Mouse (Mus musculus): ENCODE data around the gene Rnf141. TPM values are rescaled to one million over a fixed set of nuclear protein-coding genes. Genes with fewer than 3 reads are reported as not detected.

The Rnf141 gene
- polyA plus RNA-seq, 1 experiment from 2014 or later = 41.4 TPM

DNA sequence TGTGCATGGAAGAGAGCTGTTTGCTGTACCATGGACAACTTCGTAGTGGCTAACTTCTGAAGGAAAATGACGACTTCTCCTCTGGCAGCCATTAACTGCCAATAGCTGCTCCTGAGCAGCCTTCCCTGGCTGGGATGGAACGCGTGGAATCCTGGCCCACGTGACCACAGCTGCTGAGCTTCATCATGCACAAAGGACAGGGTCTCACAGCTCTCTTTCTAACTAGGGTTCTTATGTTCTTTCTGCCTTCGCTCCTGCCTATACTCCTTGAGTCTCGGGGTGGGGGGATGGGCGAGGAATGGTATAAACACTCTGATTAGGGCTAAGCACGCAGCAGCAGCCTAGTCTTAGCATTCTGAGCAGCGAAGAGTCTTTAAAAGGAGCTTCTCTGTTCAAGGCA, 20.8 kb upstream of the Rnf141 start:
- H3K36me3 ChIP-seq (replicated peaks; ENCODE audit: control insufficient read depth, insufficient read depth) = no peaks in the 10 kb centered on the region
- no peak overlapping the region for H3K4me2 ChIP-seq (replicated peaks)
- WGBS = 47% methylated on average over 10 of the region's 10 CpGs
- DNase-seq (ENCODE audit: low spot score) = no peak
- ATAC-seq (ENCODE audit: low FRiP score) = no peak
- H3K27me3 ChIP-seq (ENCODE audit: control insufficient read depth, insufficient read depth, low read length) = no peaks in the 10 kb centered on the region
- no peak overlapping the region for H3K4me3 ChIP-seq (replicated peaks; ENCODE audit: low read length)
- H3K9me3 ChIP-seq (ENCODE audit: control insufficient read depth, low read length) = no peaks in the 10 kb centered on the region
- H3K27ac ChIP-seq = no peak overlapping the region
- no peak overlapping the region for H3K9ac ChIP-seq
- H3K4me1 ChIP-seq (replicated peaks; ENCODE audit: control insufficient read depth, insufficient read depth, low read length) = no peaks in the 10 kb centered on the region

DNA sequence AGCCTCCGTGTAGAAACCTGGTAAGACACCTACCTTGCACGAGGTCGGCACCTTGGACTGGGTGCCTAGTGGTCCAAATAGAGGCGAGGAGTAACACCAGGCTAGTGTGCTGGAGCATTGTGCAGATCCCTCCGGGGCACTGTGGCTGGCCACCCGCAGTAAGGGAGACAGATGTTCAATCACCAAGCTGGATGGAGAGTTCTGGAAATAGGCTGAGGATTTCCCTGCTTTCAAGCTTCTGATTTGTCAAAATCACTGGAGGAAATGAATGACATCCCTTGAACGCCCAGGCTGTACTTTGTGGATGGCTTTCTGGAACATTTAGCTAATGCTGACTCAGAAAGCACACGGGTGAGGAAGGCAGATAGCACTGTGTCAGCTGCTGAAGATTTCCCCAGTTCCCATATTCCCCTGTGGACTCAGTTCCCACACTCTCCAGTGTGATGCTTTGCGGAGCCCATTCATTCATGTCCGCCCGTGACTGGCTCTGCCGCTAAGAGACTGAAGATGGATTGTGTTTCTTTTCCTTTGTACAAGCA, 18.6 kb upstream of the Rnf141 start, which contains the start of gene Lyve1:
TSS of gene Lyve1 (minus strand) at position 489 of the 539 bp plus-strand sequence.
- no peak within 1 kb of the TSS for H3K4me3 ChIP-seq (replicated peaks; ENCODE audit: low read length)
- H3K9me3 ChIP-seq (ENCODE audit: control insufficient read depth, low read length) = no peaks in the 10 kb centered on the region
- no peaks in the 10 kb centered on the region for H3K27me3 ChIP-seq (ENCODE audit: control insufficient read depth, insufficient read depth, low read length)
- no peak within 1 kb of the TSS for H3K9ac ChIP-seq
- H3K27ac ChIP-seq = no peak within 1 kb of the TSS
- DNase-seq (ENCODE audit: low spot score) (no peak), ATAC-seq (ENCODE audit: low FRiP score) (no peak)
- no peaks in the 10 kb centered on the region for H3K4me1 ChIP-seq (replicated peaks; ENCODE audit: control insufficient read depth, insufficient read depth, low read length)
- WGBS = 61% methylated on average over 12 of the region's 12 CpGs
- no peaks in the 10 kb centered on the region for H3K36me3 ChIP-seq (replicated peaks; ENCODE audit: control insufficient read depth, insufficient read depth)
- no peak within 1 kb of the TSS for H3K4me2 ChIP-seq (replicated peaks)

DNA sequence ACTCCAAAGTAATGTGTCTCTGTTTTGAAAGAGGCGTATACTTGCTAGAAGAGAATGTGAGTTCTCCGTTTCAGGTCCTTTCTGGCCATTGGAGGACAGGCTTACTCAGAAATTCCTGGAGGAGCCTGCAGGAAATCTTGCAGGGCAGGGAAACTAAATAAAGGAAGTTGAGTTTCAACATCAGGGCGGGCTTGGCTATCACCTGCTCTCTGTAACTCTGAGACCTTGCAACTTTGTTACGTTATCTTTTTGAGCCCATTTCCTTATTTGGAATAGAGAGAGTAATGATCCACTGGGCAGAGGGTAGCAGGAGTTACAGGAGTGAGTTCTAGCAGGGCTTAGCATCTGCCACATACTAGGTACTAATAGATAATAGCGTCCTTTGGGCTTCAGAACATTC, 15.9 kb upstream of the Rnf141 start:
- H3K9ac ChIP-seq = no peak overlapping the region
- WGBS = 83% methylated on average over 5 of the region's 5 CpGs
- H3K27me3 ChIP-seq (ENCODE audit: control insufficient read depth, insufficient read depth, low read length) = no peaks in the 10 kb centered on the region
- H3K4me1 ChIP-seq (replicated peaks; ENCODE audit: control insufficient read depth, insufficient read depth, low read length) = no peaks in the 10 kb centered on the region
- no peaks in the 10 kb centered on the region for H3K36me3 ChIP-seq (replicated peaks; ENCODE audit: control insufficient read depth, insufficient read depth)
- no peaks in the 10 kb centered on the region for H3K9me3 ChIP-seq (ENCODE audit: control insufficient read depth, low read length)
- no peak overlapping the region for H3K27ac ChIP-seq
- H3K4me3 ChIP-seq (replicated peaks; ENCODE audit: low read length) = no peak overlapping the region
- DNase-seq (ENCODE audit: low spot score) (no peak), ATAC-seq (ENCODE audit: low FRiP score) (no peak)
- no peak overlapping the region for H3K4me2 ChIP-seq (replicated peaks)

DNA sequence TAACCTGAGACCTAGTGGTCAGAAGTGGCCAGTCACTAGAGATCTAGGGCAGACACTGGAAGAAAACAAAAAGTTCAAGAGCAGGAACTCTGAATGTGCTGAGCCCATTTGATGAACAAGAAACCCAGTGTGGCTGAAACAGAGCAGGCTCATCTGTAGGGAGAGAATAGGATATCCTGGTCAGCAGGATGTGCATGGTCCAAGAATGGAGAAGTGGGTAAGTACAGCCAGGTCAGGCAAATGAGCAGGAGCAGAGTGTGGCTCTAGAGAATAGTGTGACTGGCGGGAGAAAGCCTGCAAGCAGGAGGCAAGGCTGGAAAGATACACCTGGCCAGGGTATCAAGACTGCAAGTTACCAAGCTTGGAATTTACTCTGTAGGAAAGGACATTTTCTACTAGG, 11.3 kb upstream of the Rnf141 start:
- no peak overlapping the region for H3K4me3 ChIP-seq (replicated peaks; ENCODE audit: low read length)
- DNase-seq (ENCODE audit: low spot score) (no peak), ATAC-seq (ENCODE audit: low FRiP score) (no peak)
- no peaks in the 10 kb centered on the region for H3K27me3 ChIP-seq (ENCODE audit: control insufficient read depth, insufficient read depth, low read length)
- no peaks in the 10 kb centered on the region for H3K4me1 ChIP-seq (replicated peaks; ENCODE audit: control insufficient read depth, insufficient read depth, low read length)
- WGBS = 77% methylated on average over 1 of the region's 1 CpGs
- H3K27ac ChIP-seq = no peak overlapping the region
- H3K36me3 ChIP-seq (replicated peaks; ENCODE audit: control insufficient read depth, insufficient read depth) = no peaks in the 10 kb centered on the region
- H3K9me3 ChIP-seq (ENCODE audit: control insufficient read depth, low read length) = no peaks in the 10 kb centered on the region
- H3K4me2 ChIP-seq (replicated peaks) = no peak overlapping the region
- H3K9ac ChIP-seq = no peak overlapping the region

DNA sequence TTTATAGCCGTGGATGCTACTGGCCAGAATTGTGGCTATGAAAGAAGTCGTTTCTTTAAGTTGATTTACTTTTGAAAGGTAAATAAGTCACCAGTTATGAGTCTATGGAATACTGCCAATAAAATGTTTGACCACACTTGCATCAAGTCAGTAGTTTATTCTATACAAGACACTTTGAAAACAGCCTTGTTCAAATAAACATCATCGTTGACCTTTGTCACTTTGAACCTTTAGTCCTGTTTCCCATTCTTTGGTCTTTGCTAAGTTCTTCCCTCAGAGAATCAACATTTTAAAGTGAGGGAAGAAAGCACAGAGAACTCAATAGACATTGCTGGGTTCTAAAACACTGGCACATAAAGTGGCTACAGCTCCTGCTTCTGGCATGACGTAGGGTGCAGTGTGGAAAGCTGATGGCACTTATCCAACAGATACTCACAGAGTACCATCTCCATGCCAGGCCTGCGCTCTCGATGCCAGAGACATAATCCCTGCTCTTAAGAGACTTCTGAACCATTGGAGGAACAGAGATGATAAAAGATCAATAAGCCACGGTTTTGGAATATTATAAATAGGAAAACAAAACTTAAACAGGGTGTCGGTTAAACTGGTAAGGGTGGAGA, 10.8 kb upstream of the Rnf141 start:
- no peak for ATAC-seq (ENCODE audit: low FRiP score)
- Histone ChIP-seq H3K9ac (no peak overlapping the region), H3K9me3 (ENCODE audit: control insufficient read depth, low read length) (no peaks in the 10 kb centered on the region), H3K27me3 (ENCODE audit: control insufficient read depth, insufficient read depth, low read length) (no peaks in the 10 kb centered on the region), H3K4me3 (replicated peaks; ENCODE audit: low read length) (no peak overlapping the region), H3K27ac (no peak overlapping the region), H3K4me2 (replicated peaks) (no peak overlapping the region), H3K4me1 (replicated peaks; ENCODE audit: control insufficient read depth, insufficient read depth, low read length) (no peaks in the 10 kb centered on the region), H3K36me3 (replicated peaks; ENCODE audit: control insufficient read depth, insufficient read depth) (no peaks in the 10 kb centered on the region)
- no peak for DNase-seq (ENCODE audit: low spot score)
- WGBS = 77% methylated on average over 8 of the region's 8 CpGs

DNA sequence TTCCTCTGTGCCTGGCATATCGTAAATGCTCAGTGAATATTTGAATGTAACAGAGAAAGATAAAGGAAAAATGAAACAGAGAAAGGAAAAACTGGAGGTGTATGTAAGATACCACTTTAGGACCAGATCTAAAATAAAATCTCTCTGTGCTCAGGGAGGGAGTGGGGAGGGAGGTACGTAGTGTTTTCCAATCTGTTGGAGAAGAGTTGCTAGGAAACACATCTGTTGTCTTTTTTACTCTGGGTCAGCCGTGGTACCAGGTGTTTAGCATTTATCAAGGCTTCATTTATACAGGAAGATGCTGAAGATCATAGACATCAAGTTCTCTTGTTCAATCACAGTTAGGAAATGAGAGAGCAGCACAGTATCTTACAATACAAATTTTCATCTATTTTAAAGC, 10.3 kb upstream of the Rnf141 start:
- H3K9me3 ChIP-seq (ENCODE audit: control insufficient read depth, low read length) = no peaks in the 10 kb centered on the region
- H3K9ac ChIP-seq = no peak overlapping the region
- no peaks in the 10 kb centered on the region for H3K27me3 ChIP-seq (ENCODE audit: control insufficient read depth, insufficient read depth, low read length)
- 54% methylated on average over 3 of the region's 3 CpGs for WGBS
- ATAC-seq (ENCODE audit: low FRiP score) (no peak), DNase-seq (ENCODE audit: low spot score) (no peak)
- H3K36me3 ChIP-seq (replicated peaks; ENCODE audit: control insufficient read depth, insufficient read depth) = no peaks in the 10 kb centered on the region
- H3K4me2 ChIP-seq (replicated peaks) = no peak overlapping the region
- no peaks in the 10 kb centered on the region for H3K4me1 ChIP-seq (replicated peaks; ENCODE audit: control insufficient read depth, insufficient read depth, low read length)
- H3K27ac ChIP-seq = no peak overlapping the region
- H3K4me3 ChIP-seq (replicated peaks; ENCODE audit: low read length) = no peak overlapping the region

DNA sequence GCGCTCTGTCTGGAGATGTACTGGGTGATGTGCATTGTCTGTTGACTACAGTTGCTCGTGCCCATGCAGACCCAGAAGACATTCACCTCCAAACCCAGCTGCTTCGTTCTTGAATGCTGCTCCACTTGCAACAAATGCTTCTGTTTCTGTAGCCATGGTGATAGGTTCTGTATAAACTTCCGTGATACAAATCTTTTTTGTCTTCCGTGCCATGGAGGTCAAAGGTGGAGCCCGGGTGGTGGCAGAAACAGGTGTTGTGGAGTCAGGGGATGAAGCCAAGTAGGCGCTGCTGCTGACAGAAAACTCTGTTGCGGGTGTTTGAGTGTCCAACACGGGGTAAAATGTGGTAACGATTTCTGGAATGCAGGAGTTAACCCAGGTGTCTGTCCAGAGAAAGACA, 9.4 kb upstream of the Rnf141 start:
- no peak for DNase-seq (ENCODE audit: low spot score)
- Histone ChIP-seq H3K27me3 (ENCODE audit: control insufficient read depth, insufficient read depth, low read length) (no peaks in the 10 kb centered on the region), H3K36me3 (replicated peaks; ENCODE audit: control insufficient read depth, insufficient read depth) (no peaks in the 10 kb centered on the region), H3K9ac (no peak overlapping the region), H3K4me2 (replicated peaks) (no peak overlapping the region), H3K4me3 (replicated peaks; ENCODE audit: low read length) (no peak overlapping the region), H3K27ac (no peak overlapping the region), H3K4me1 (replicated peaks; ENCODE audit: control insufficient read depth, insufficient read depth, low read length) (no peaks in the 10 kb centered on the region), H3K9me3 (ENCODE audit: control insufficient read depth, low read length) (no peaks in the 10 kb centered on the region)
- ATAC-seq (ENCODE audit: low FRiP score) = no peak
- WGBS = 61% methylated on average over 10 of the region's 10 CpGs

DNA sequence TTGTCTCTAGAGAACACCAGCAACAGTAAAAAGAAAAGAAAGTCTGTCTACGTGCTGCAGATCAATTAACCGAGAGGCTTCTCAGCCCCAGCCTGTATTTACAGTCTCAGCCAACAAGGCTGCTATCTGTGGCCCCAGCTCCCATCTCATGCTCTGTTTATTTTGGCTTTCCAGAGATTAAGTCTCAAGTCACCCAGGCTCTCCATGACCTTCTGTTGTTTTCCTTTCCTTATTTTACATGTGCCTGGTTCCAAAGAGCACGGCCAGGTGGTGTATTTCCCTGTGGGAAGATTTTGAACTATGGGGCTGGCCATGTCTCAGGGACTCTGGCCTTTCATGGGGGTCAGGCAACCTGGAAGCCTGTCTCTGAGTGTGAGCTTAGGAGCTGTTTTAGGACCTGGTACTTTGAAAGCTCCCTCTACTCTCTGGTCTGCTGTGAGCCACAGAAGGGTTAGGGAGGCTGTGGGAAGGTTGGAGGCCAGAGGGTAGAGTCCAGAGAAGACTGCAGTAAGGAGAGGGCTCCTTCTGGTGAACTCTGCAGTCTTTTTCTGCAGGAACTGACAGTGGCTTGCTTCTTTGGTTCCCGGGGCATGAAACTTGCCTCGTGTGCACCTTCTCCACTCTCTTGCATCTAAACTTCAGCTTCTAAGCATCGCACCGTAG, 7.4 kb upstream of the Rnf141 start:
- H3K4me2 ChIP-seq (replicated peaks) = no peak overlapping the region
- no peak overlapping the region for H3K4me3 ChIP-seq (replicated peaks; ENCODE audit: low read length)
- no peaks in the 10 kb centered on the region for H3K36me3 ChIP-seq (replicated peaks; ENCODE audit: control insufficient read depth, insufficient read depth)
- ATAC-seq (ENCODE audit: low FRiP score) (no peak), DNase-seq (ENCODE audit: low spot score) (no peak)
- no peaks in the 10 kb centered on the region for H3K9me3 ChIP-seq (ENCODE audit: control insufficient read depth, low read length)
- H3K27ac ChIP-seq = no peak overlapping the region
- H3K27me3 ChIP-seq (ENCODE audit: control insufficient read depth, insufficient read depth, low read length) = no peaks in the 10 kb centered on the region
- H3K4me1 ChIP-seq (replicated peaks; ENCODE audit: control insufficient read depth, insufficient read depth, low read length) = no peaks in the 10 kb centered on the region
- H3K9ac ChIP-seq = no peak overlapping the region
- WGBS = 82% methylated on average over 7 of the region's 7 CpGs

DNA sequence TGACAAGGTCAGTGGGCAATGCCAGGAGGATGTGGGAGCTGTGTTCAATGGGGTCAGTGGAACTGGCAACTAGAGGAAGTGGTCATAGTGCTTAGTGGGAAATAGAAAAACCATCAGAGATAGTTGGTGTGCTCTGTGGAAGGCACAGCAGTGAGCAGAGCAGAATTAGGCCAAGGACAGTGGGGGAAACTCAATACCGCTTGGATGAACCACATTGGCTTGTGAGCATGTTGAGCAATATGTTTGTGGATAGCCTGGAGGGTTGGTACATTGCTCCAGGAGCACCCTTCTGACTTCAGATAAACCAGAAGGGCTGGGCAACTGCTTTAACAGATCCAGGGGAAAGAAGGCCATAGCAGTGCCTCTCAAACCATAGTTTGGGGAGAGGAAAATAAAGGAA, 4.1 kb upstream of the Rnf141 start:
- no peak for DNase-seq (ENCODE audit: low spot score)
- no peak overlapping the region for H3K4me3 ChIP-seq (replicated peaks; ENCODE audit: low read length)
- H3K27ac ChIP-seq = no peak overlapping the region
- ATAC-seq (ENCODE audit: low FRiP score) = no peak
- H3K36me3 ChIP-seq (replicated peaks; ENCODE audit: control insufficient read depth, insufficient read depth) = no peaks in the 10 kb centered on the region
- no peak overlapping the region for H3K4me2 ChIP-seq (replicated peaks)
- H3K9ac ChIP-seq = no peak overlapping the region
- H3K4me1 ChIP-seq (replicated peaks; ENCODE audit: control insufficient read depth, insufficient read depth, low read length) = peaks cover 3% of the 10 kb centered on the region; the same call in 1 of the 2 replicates
- no peaks in the 10 kb centered on the region for H3K27me3 ChIP-seq (ENCODE audit: control insufficient read depth, insufficient read depth, low read length)
- no peaks in the 10 kb centered on the region for H3K9me3 ChIP-seq (ENCODE audit: control insufficient read depth, low read length)
- WGBS = 93% methylated on average over 1 of the region's 1 CpGs
